Mouse (Mus musculus) embryonic facial prominence, embryonic 10.5 days (tissue): ENCODE measurements around the gene Stbd1. TPM values are rescaled to one million over a fixed set of nuclear protein-coding genes. Genes with fewer than 3 reads are reported as not detected.

Experiments
- DNase-seq: peaks from one replicate; pipeline ENCODE4 v3.0.0-alpha.2; 2017; ENCODE audit warnings: low spot score
- H3K27ac ChIP-seq: fragments of 300-500 bp; sonication (generic); replicated peaks from 2 replicates; pipeline ENCODE4 v1.5.1; 2016; ENCODE audit warnings: mild to moderate bottlenecking
- H3K27me3 ChIP-seq: fragments of 300-500 bp; sonication (generic); replicated peaks from 2 replicates; pipeline ENCODE4 v1.6.1; 2016; ENCODE audit warnings: low read depth, mild to moderate bottlenecking; ENCODE audit not compliant: poor library complexity, severe bottlenecking
- H3K36me3 ChIP-seq: fragments of 300-500 bp; sonication (generic); replicated peaks from 2 replicates; pipeline ENCODE4 v1.6.1; 2016; ENCODE audit warnings: mild to moderate bottlenecking, moderate library complexity
- H3K4me1 ChIP-seq: fragments of 300-500 bp; sonication (generic); 2 replicates; pipeline ENCODE4 v1.6.1; 2016
- H3K4me3 ChIP-seq: fragments of 300-500 bp; sonication (generic); 2 replicates; pipeline ENCODE4 v1.5.1; 2016; ENCODE audit warnings: mild to moderate bottlenecking, moderate library complexity
- H3K9me3 ChIP-seq: fragments of 300-500 bp; sonication (generic); 2 replicates; pipeline ENCODE4 v1.6.1; 2016; ENCODE audit warnings: mild to moderate bottlenecking
- WGBS: fragments of 180-500 bp; shearing (Covaris S2); methylation state at CpG from one replicate; pipeline ENCODE4 v1.1.7; 2016; 5-methylcytosine and 5-hydroxymethylcytosine counted together
- polyA plus RNA-seq: library from polyadenylated mRNA; unstranded; fragments of >200 nt; fragmentation: Nextera tagmentation; extraction: Ambion mirVana; gene quantifications from 2 replicates; pipeline ENCODE4 v1.2.1, GENCODE M21; 2016

Gene Stbd1
- 6.3 and 7.7 TPM in 2 replicates for polyA plus RNA-seq

GRCm38 (mm10) chr5:92602691-92603690 is at the start of gene Stbd1:
Stbd1 (plus strand) TSS chr5:92603041.
- WGBS, result under 1% methylated on average over 69 of the region's 69 CpGs
- peaks cover 28% of the 10 kb centered on the region for H3K27me3 ChIP-seq
- peak within 1 kb of the TSS; percentile 86 for H3K27ac ChIP-seq
- no peaks in the 10 kb centered on the region for H3K36me3 ChIP-seq
- peaks cover 12% of the 10 kb centered on the region; the same call in 1 of the 2 replicates for H3K4me1 ChIP-seq
- peak; percentile 90 for DNase-seq
- peak within 1 kb of the TSS; percentile 79 for H3K4me3 ChIP-seq
- no peaks in the 10 kb centered on the region for H3K9me3 ChIP-seq

- Histone ChIP-seq H3K4me3 (no peak overlapping the region), H3K4me1 (0 out of 2 replicates have a peak, but pooled peaks cover 4% of the 10 kb centered on the region), H3K27ac (no peak overlapping the region), H3K9me3 (0 out of 2 replicates have a peak, but pooled peaks cover 2% of the 10 kb centered on the region), H3K27me3 (no peaks in the 10 kb centered on the region), H3K36me3 (no peaks in the 10 kb centered on the region)
- WGBS, result 68% methylated on average over 3 of the region's 3 CpGs
- peak; percentile 19 for DNase-seq
Measured at GRCm38 (mm10) chr5:92553939-92554338, 48.9 kb upstream of the Stbd1 start.

GRCm38 (mm10) chr5:92554443-92554842 is 48.4 kb upstream of the Stbd1 start:
- H3K27me3 ChIP-seq, result no peaks in the 10 kb centered on the region
- H3K4me1 ChIP-seq, result 0 out of 2 replicates have a peak, but pooled peaks cover 4% of the 10 kb centered on the region
- H3K27ac ChIP-seq, result no peak overlapping the region
- H3K9me3 ChIP-seq, result 0 out of 2 replicates have a peak, but pooled peaks cover 2% of the 10 kb centered on the region
- DNase-seq, result no peak
- 76% methylated on average over 4 of the region's 4 CpGs for WGBS
- H3K4me3 ChIP-seq, result no peak overlapping the region
- H3K36me3 ChIP-seq, result no peaks in the 10 kb centered on the region

GRCm38 (mm10) chr5:92554891-92555511 is 47.8 kb upstream of the Stbd1 start, which contains the start of gene Fam47e:
Fam47e (plus strand) TSS chr5:92555069.
- Histone ChIP-seq H3K4me1 (0 out of 2 replicates have a peak, but pooled peaks cover 4% of the 10 kb centered on the region), H3K27me3 (no peaks in the 10 kb centered on the region), H3K9me3 (0 out of 2 replicates have a peak, but pooled peaks cover 2% of the 10 kb centered on the region), H3K27ac (no peak within 1 kb of the TSS), H3K4me3 (no peak within 1 kb of the TSS), H3K36me3 (no peaks in the 10 kb centered on the region)
- 75% methylated on average over 16 of the region's 16 CpGs for WGBS
- no peak for DNase-seq

- no peak for DNase-seq
- no peak overlapping the region for H3K4me3 ChIP-seq
- no peaks in the 10 kb centered on the region for H3K36me3 ChIP-seq
- WGBS, result 92% methylated on average over 1 of the region's 1 CpGs
- H3K4me1 ChIP-seq, result 0 out of 2 replicates have a peak, but pooled peaks cover 4% of the 10 kb centered on the region
- no peak overlapping the region for H3K27ac ChIP-seq
- H3K27me3 ChIP-seq, result no peaks in the 10 kb centered on the region
- H3K9me3 ChIP-seq, result no peaks in the 10 kb centered on the region
Measured at GRCm38 (mm10) chr5:92555905-92556304, 46.9 kb upstream of the Stbd1 start.

GRCm38 (mm10) chr5:92557508-92557907 is 45.3 kb upstream of the Stbd1 start:
- Histone ChIP-seq H3K9me3 (no peaks in the 10 kb centered on the region), H3K27me3 (no peaks in the 10 kb centered on the region), H3K27ac (no peak overlapping the region), H3K4me3 (no peak overlapping the region), H3K36me3 (no peaks in the 10 kb centered on the region), H3K4me1 (0 out of 2 replicates have a peak, but pooled peaks cover 4% of the 10 kb centered on the region)
- WGBS, result 85% methylated on average over 1 of the region's 1 CpGs
- no peak for DNase-seq

- Histone ChIP-seq H3K27me3 (no peaks in the 10 kb centered on the region), H3K4me1 (no peaks in the 10 kb centered on the region), H3K9me3 (no peaks in the 10 kb centered on the region), H3K4me3 (no peak overlapping the region), H3K27ac (no peak overlapping the region), H3K36me3 (no peaks in the 10 kb centered on the region)
- no peak for DNase-seq
- 80% methylated on average over 2 of the region's 2 CpGs for WGBS
Measured at GRCm38 (mm10) chr5:92560201-92560600, 42.6 kb upstream of the Stbd1 start.

GRCm38 (mm10) chr5:92562002-92562401 is 40.8 kb upstream of the Stbd1 start:
- no peak for DNase-seq
- H3K27ac ChIP-seq, result no peak overlapping the region
- H3K36me3 ChIP-seq, result no peaks in the 10 kb centered on the region
- no peaks in the 10 kb centered on the region for H3K9me3 ChIP-seq
- H3K4me1 ChIP-seq, result no peaks in the 10 kb centered on the region
- no peaks in the 10 kb centered on the region for H3K27me3 ChIP-seq
- H3K4me3 ChIP-seq, result no peak overlapping the region
- 83% methylated on average over 13 of the region's 13 CpGs for WGBS

GRCm38 (mm10) chr5:92571232-92571631 is 31.6 kb upstream of the Stbd1 start:
- Histone ChIP-seq H3K4me3 (no peak overlapping the region), H3K27ac (no peak overlapping the region), H3K9me3 (no peaks in the 10 kb centered on the region), H3K36me3 (no peaks in the 10 kb centered on the region), H3K27me3 (no peaks in the 10 kb centered on the region), H3K4me1 (no peaks in the 10 kb centered on the region)
- 81% methylated on average over 4 of the region's 4 CpGs for WGBS
- DNase-seq, result no peak

- H3K4me1 ChIP-seq, result no peaks in the 10 kb centered on the region
- no peaks in the 10 kb centered on the region for H3K27me3 ChIP-seq
- H3K27ac ChIP-seq, result no peak overlapping the region
- 89% methylated on average over 14 of the region's 14 CpGs for WGBS
- DNase-seq, result no peak
- H3K4me3 ChIP-seq, result no peak overlapping the region
- H3K9me3 ChIP-seq, result no peaks in the 10 kb centered on the region
- H3K36me3 ChIP-seq, result no peaks in the 10 kb centered on the region
Measured at GRCm38 (mm10) chr5:92579559-92579958, 23.3 kb upstream of the Stbd1 start.

GRCm38 (mm10) chr5:92585932-92586331 is 16.9 kb upstream of the Stbd1 start:
- no peak overlapping the region for H3K27ac ChIP-seq
- H3K36me3 ChIP-seq, result no peaks in the 10 kb centered on the region
- WGBS, result 55% methylated on average over 10 of the region's 10 CpGs
- no peaks in the 10 kb centered on the region for H3K4me1 ChIP-seq
- no peak overlapping the region for H3K4me3 ChIP-seq
- H3K27me3 ChIP-seq, result no peaks in the 10 kb centered on the region
- no peak for DNase-seq
- H3K9me3 ChIP-seq, result no peaks in the 10 kb centered on the region

GRCm38 (mm10) chr5:92595026-92595425 is 7.8 kb upstream of the Stbd1 start:
- Histone ChIP-seq H3K27ac (no peak overlapping the region), H3K36me3 (no peaks in the 10 kb centered on the region), H3K4me1 (no peaks in the 10 kb centered on the region), H3K27me3 (no peaks in the 10 kb centered on the region), H3K9me3 (no peaks in the 10 kb centered on the region), H3K4me3 (no peak overlapping the region)
- WGBS, result 88% methylated on average over 5 of the region's 5 CpGs
- DNase-seq, result no peak
